Mouse (Mus musculus): ENCODE results near the gene Ndrg3. TPM values are rescaled to one million over a fixed set of nuclear protein-coding genes. Genes with fewer than 3 reads are reported as not detected.

Gene Ndrg3
- polyA plus RNA-seq, 1 experiment from 2014 or later, result 48.2 TPM

DNA sequence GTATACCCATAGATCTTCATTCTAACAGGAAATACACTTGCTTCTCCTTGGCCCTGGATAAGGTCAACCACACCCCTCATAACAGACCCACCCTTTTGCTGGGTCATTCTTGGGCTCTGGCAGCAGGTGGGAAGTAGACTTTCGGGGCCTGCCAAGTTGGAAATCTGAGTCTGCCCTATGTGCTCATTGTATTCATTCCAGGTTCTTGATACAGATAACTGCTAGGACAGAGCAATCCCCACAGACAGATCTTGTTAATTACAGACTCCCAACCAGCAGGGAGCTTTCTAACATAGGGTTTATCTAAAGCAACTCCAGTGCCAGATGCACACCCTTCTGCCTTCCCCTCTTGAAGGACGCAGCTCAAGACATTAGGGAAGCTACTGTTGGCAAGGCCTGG, 9.0 kb downstream of the Ndrg3 start:
- no peaks in the 10 kb centered on the region for H3K27me3 ChIP-seq (ENCODE audit: control insufficient read depth, insufficient read depth, low read length)
- no peak overlapping the region for H3K4me2 ChIP-seq (replicated peaks; ENCODE audit: low read depth, low read length)
- no peak for DNase-seq (ENCODE audit: low spot score)
- no peak overlapping the region for H3K27ac ChIP-seq (ENCODE audit: low read depth, low read length)
- H3K4me1 ChIP-seq (replicated peaks; ENCODE audit: control insufficient read depth, insufficient read depth, low read length), result no peaks in the 10 kb centered on the region
- no peak overlapping the region for H3K4me3 ChIP-seq (ENCODE audit: low read depth, low read length)
- H3K9ac ChIP-seq (ENCODE audit: low read depth, low read length), result no peak overlapping the region
- ATAC-seq (ENCODE audit: low FRiP score), result no peak
- H3K36me3 ChIP-seq (ENCODE audit: control insufficient read depth, insufficient read depth, low read length), result no peaks in the 10 kb centered on the region
- H3K9me3 ChIP-seq (ENCODE audit: control insufficient read depth, low read length), result no peaks in the 10 kb centered on the region
- WGBS, result 78% methylated on average over 2 of the region's 2 CpGs

DNA sequence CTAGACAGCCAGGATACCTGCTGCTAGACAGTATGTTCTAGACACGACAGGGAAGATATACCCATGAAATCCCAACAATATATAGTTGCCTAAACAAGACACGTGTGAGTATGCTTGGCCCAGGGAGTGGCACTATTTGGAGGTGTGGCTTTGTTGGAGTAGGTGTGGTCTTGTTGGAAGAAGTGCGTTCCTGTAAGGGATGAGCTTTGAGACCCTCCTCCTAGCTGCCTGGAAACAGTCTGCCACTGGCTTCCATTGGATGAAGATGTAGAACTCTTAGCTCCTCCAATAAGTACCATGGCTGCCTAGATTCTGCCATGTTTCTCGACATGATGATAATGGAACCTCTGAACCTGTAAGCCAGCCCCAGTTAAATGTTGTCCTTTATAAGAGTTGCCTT, 10.6 kb downstream of the Ndrg3 start:
- no peaks in the 10 kb centered on the region for H3K36me3 ChIP-seq (ENCODE audit: control insufficient read depth, insufficient read depth, low read length)
- H3K4me3 ChIP-seq (ENCODE audit: low read depth, low read length), result no peak overlapping the region
- H3K4me2 ChIP-seq (replicated peaks; ENCODE audit: low read depth, low read length), result no peak overlapping the region
- no peaks in the 10 kb centered on the region for H3K27me3 ChIP-seq (ENCODE audit: control insufficient read depth, insufficient read depth, low read length)
- ATAC-seq (ENCODE audit: low FRiP score) (no peak), DNase-seq (ENCODE audit: low spot score) (no peak)
- no peaks in the 10 kb centered on the region for H3K4me1 ChIP-seq (replicated peaks; ENCODE audit: control insufficient read depth, insufficient read depth, low read length)
- 82% methylated on average over 4 of the region's 4 CpGs for WGBS
- H3K9ac ChIP-seq (ENCODE audit: low read depth, low read length), result no peak overlapping the region
- H3K9me3 ChIP-seq (ENCODE audit: control insufficient read depth, low read length), result no peaks in the 10 kb centered on the region
- H3K27ac ChIP-seq (ENCODE audit: low read depth, low read length), result no peak overlapping the region

DNA sequence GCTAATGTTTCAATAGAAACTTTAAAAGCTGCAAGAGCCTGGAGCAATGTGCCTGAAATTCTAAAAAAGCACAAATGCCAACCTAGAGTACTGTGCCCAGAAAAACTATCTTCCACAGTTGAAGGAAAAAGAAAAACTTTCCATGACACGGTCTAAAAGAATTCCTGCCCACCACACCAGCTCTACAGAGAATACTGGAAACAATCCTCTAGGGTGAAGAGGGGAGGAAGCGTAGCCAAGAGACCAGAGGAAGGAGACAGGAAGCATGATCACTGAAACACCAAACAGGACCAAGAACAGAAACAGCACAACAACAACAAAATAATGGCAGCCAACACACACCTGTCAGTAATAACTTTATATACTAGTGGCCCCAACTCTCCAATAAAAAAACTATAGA, 11.8 kb downstream of the Ndrg3 start:
- H3K4me1 ChIP-seq (replicated peaks; ENCODE audit: control insufficient read depth, insufficient read depth, low read length), result no peaks in the 10 kb centered on the region
- H3K9me3 ChIP-seq (ENCODE audit: control insufficient read depth, low read length), result no peaks in the 10 kb centered on the region
- H3K4me3 ChIP-seq (ENCODE audit: low read depth, low read length), result no peak overlapping the region
- H3K27me3 ChIP-seq (ENCODE audit: control insufficient read depth, insufficient read depth, low read length), result no peaks in the 10 kb centered on the region
- no peak overlapping the region for H3K4me2 ChIP-seq (replicated peaks; ENCODE audit: low read depth, low read length)
- WGBS, result 88% methylated on average over 2 of the region's 2 CpGs
- DNase-seq (ENCODE audit: low spot score) (no peak), ATAC-seq (ENCODE audit: low FRiP score) (no peak)
- H3K9ac ChIP-seq (ENCODE audit: low read depth, low read length), result no peak overlapping the region
- no peaks in the 10 kb centered on the region for H3K36me3 ChIP-seq (ENCODE audit: control insufficient read depth, insufficient read depth, low read length)
- no peak overlapping the region for H3K27ac ChIP-seq (ENCODE audit: low read depth, low read length)

DNA sequence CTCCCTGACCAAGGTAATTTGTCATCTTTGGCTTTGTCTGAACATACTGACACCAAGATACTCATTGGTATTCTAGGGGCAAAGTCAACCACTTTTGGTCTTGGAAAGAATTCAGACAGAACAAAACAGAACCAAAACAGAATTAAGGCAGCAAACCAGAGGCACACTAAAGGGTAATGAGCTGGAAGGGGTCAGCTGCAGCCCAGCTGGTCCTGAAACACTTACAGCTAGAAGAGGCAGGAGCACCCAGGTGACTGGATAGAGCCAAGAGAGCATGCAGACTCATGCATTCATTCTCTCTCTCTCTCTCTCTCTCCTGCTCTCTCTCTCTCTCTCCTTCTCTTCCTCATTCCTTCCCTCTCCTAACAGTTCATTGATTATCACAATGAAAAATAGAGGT, 15.1 kb downstream of the Ndrg3 start:
- H3K4me3 ChIP-seq (ENCODE audit: low read depth, low read length), result no peak overlapping the region
- H3K4me1 ChIP-seq (replicated peaks; ENCODE audit: control insufficient read depth, insufficient read depth, low read length), result no peaks in the 10 kb centered on the region
- DNase-seq (ENCODE audit: low spot score) (peak; percentile 44), ATAC-seq (ENCODE audit: low FRiP score) (no peak)
- peak overlapping the region; percentile 30; the same call in 1 of the 2 replicates for H3K27ac ChIP-seq (ENCODE audit: low read depth, low read length)
- no peak overlapping the region for H3K9ac ChIP-seq (ENCODE audit: low read depth, low read length)
- H3K27me3 ChIP-seq (ENCODE audit: control insufficient read depth, insufficient read depth, low read length), result no peaks in the 10 kb centered on the region
- H3K4me2 ChIP-seq (replicated peaks; ENCODE audit: low read depth, low read length), result no peak overlapping the region
- H3K9me3 ChIP-seq (ENCODE audit: control insufficient read depth, low read length), result no peaks in the 10 kb centered on the region
- H3K36me3 ChIP-seq (ENCODE audit: control insufficient read depth, insufficient read depth, low read length), result no peaks in the 10 kb centered on the region

DNA sequence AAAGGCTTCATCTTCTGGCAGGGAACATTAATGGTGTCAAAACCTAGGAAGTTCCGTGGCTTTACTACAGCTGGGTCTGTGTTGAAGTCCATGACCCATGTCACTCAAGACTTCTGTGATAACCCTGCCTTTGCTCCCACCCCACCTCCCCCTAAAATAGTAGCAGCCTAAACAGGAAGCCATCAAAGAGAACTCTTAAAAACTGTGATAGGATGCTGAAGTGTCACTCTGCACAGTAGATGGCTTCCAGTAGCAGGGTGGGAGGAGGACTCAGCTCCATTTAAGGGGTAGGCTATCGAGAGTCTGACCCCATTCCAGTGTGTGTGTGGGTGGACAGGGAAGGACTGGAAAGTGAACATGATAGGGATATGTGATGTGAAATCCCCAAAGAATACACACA, 16.9 kb downstream of the Ndrg3 start:
- Histone ChIP-seq H3K4me3 (ENCODE audit: low read depth, low read length) (no peak overlapping the region), H3K9ac (ENCODE audit: low read depth, low read length) (no peak overlapping the region), H3K4me1 (replicated peaks; ENCODE audit: control insufficient read depth, insufficient read depth, low read length) (no peaks in the 10 kb centered on the region), H3K27me3 (ENCODE audit: control insufficient read depth, insufficient read depth, low read length) (no peaks in the 10 kb centered on the region), H3K9me3 (ENCODE audit: control insufficient read depth, low read length) (no peaks in the 10 kb centered on the region), H3K27ac (ENCODE audit: low read depth, low read length) (no peak overlapping the region), H3K36me3 (ENCODE audit: control insufficient read depth, insufficient read depth, low read length) (no peaks in the 10 kb centered on the region), H3K4me2 (replicated peaks; ENCODE audit: low read depth, low read length) (no peak overlapping the region)
- WGBS, result 69% methylated on average over 2 of the region's 2 CpGs
- no peak for DNase-seq (ENCODE audit: low spot score)
- ATAC-seq (ENCODE audit: low FRiP score), result no peak

DNA sequence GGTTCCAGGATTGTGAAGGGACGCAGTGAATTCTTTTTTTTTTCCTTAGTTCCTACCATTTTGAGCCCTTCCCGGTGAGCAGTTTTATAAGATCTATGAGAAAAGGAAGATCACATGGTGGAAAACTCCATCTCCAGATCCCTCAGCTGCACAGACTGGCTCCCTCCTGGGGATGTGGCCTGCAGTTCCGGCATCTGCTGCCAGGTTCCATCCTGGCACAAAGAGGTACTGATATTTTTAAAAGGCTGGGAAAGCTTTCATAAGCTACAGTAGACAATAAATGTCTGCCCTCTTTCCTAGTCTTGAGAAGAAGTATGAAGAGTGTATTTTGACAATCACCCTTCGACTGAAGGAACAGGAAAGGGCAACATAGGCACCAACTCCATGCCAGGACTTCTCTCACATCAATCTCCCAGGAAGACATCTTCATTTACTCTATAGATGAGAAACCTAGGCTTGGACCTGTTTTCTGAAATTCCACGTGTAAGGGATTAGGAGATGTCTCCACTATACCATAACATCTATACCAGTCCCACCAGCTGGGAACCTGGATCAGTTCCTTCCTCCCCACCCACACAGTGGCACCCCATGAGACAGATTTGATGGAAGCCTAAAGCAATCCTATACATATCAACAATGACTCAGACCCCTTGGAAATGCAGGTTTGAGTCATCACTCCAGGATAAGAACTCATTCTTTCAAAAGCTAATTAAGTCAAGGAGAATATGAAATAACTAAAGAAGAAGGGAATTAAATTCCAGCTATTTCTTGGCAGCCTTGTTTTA, 18.3 kb downstream of the Ndrg3 start:
- 87% methylated on average over 5 of the region's 5 CpGs for WGBS
- no peaks in the 10 kb centered on the region for H3K27me3 ChIP-seq (ENCODE audit: control insufficient read depth, insufficient read depth, low read length)
- no peak overlapping the region for H3K27ac ChIP-seq (ENCODE audit: low read depth, low read length)
- DNase-seq (ENCODE audit: low spot score) (no peak), ATAC-seq (ENCODE audit: low FRiP score) (no peak)
- H3K9ac ChIP-seq (ENCODE audit: low read depth, low read length), result no peak overlapping the region
- no peaks in the 10 kb centered on the region for H3K36me3 ChIP-seq (ENCODE audit: control insufficient read depth, insufficient read depth, low read length)
- H3K4me2 ChIP-seq (replicated peaks; ENCODE audit: low read depth, low read length), result no peak overlapping the region
- H3K4me3 ChIP-seq (ENCODE audit: low read depth, low read length), result no peak overlapping the region
- no peaks in the 10 kb centered on the region for H3K9me3 ChIP-seq (ENCODE audit: control insufficient read depth, low read length)
- no peaks in the 10 kb centered on the region for H3K4me1 ChIP-seq (replicated peaks; ENCODE audit: control insufficient read depth, insufficient read depth, low read length)

DNA sequence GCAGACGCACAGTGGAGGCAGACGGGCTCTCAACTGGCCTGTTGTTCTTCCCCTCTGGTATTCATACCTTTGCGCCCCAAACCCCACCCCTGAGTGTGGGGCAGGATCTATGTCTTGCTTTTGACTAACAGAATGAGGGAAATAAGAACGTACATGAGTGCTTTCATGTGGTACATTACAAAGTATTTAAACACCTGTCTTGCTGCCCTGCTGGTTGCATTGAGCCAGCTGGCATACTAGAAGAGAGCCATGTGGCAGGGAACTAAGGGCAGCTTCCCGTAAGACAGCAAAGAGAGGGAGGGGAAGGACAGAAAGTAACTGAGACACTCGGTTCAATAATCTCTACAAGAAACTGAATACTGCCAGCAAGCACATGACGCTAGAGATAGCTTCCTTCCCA, 21.6 kb downstream of the Ndrg3 start:
- no peak for ATAC-seq (ENCODE audit: low FRiP score)
- WGBS, result 74% methylated on average over 7 of the region's 7 CpGs
- no peak for DNase-seq (ENCODE audit: low spot score)

DNA sequence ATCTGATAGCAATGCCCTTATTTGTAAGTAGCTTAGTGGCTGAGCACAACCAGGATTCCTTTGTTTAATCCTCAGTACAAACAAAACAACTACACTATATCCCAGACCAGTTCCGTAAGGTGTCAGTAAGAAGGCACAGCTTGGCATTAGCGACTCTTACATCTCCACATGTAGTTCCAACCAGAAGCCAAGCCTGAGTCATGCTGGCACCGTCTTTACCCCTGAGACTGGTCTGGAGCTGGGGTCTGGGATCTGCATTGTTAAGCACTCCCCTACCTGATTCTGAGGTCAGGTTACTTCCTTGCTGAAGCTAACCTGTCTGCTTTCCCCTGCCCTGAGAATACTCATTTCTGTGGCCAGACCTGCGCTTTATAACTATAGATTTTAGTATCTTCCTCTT, 23.4 kb downstream of the Ndrg3 start:
- Histone ChIP-seq H3K4me3 (ENCODE audit: low read depth, low read length) (no peak overlapping the region), H3K27me3 (ENCODE audit: control insufficient read depth, insufficient read depth, low read length) (no peaks in the 10 kb centered on the region), H3K9me3 (ENCODE audit: control insufficient read depth, low read length) (no peaks in the 10 kb centered on the region), H3K4me2 (replicated peaks; ENCODE audit: low read depth, low read length) (no peak overlapping the region), H3K36me3 (ENCODE audit: control insufficient read depth, insufficient read depth, low read length) (no peaks in the 10 kb centered on the region), H3K9ac (ENCODE audit: low read depth, low read length) (no peak overlapping the region), H3K4me1 (replicated peaks; ENCODE audit: control insufficient read depth, insufficient read depth, low read length) (no peaks in the 10 kb centered on the region), H3K27ac (ENCODE audit: low read depth, low read length) (no peak overlapping the region)
- no peak for DNase-seq (ENCODE audit: low spot score)
- WGBS, result 84% methylated on average over 4 of the region's 4 CpGs
- ATAC-seq (ENCODE audit: low FRiP score), result no peak

More for the DNA sequence above, 21.6 kb downstream of the Ndrg3 start:
- H3K9ac ChIP-seq (ENCODE audit: low read depth, low read length), result no peak overlapping the region
- H3K27ac ChIP-seq (ENCODE audit: low read depth, low read length), result no peak overlapping the region
- H3K9me3 ChIP-seq (ENCODE audit: control insufficient read depth, low read length), result no peaks in the 10 kb centered on the region
- no peak overlapping the region for H3K4me2 ChIP-seq (replicated peaks; ENCODE audit: low read depth, low read length)
- no peak overlapping the region for H3K4me3 ChIP-seq (ENCODE audit: low read depth, low read length)
- no peaks in the 10 kb centered on the region for H3K4me1 ChIP-seq (replicated peaks; ENCODE audit: control insufficient read depth, insufficient read depth, low read length)
- H3K36me3 ChIP-seq (ENCODE audit: control insufficient read depth, insufficient read depth, low read length), result no peaks in the 10 kb centered on the region
- H3K27me3 ChIP-seq (ENCODE audit: control insufficient read depth, insufficient read depth, low read length), result no peaks in the 10 kb centered on the region

DNA sequence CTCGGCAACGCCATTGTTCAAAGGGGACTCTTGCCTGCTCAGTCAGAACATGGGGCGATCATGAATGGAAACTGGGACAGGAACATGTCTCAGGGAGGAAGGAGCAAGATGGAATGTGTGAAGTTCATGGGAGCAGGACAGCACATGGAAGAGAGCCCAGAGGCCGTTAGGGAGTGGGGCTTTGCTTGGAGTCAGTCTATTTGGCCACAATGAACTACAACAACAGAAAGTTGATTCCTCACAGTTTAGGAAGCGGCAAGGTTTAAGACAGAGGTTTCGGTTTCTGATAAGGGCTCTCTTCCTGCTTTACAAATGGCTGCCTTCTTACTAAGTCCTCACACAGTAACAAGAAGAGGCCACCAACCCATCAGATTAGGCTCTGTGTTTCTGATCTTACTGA, 24.5 kb downstream of the Ndrg3 start:
- Histone ChIP-seq H3K27me3 (ENCODE audit: control insufficient read depth, insufficient read depth, low read length) (no peaks in the 10 kb centered on the region), H3K36me3 (ENCODE audit: control insufficient read depth, insufficient read depth, low read length) (no peaks in the 10 kb centered on the region), H3K4me1 (replicated peaks; ENCODE audit: control insufficient read depth, insufficient read depth, low read length) (no peaks in the 10 kb centered on the region), H3K4me2 (replicated peaks; ENCODE audit: low read depth, low read length) (no peak overlapping the region), H3K9me3 (ENCODE audit: control insufficient read depth, low read length) (no peaks in the 10 kb centered on the region), H3K27ac (ENCODE audit: low read depth, low read length) (no peak overlapping the region), H3K9ac (ENCODE audit: low read depth, low read length) (no peak overlapping the region), H3K4me3 (ENCODE audit: low read depth, low read length) (no peak overlapping the region)
- WGBS, result 85% methylated on average over 6 of the region's 6 CpGs
- DNase-seq (ENCODE audit: low spot score), result no peak
- ATAC-seq (ENCODE audit: low FRiP score), result no peak
